Mouse (Mus musculus) left cerebral cortex, postnatal 14 days (tissue): ENCODE results near the gene Pdxdc1. TPM values are rescaled to one million over a fixed set of nuclear protein-coding genes. Genes with fewer than 3 reads are reported as not detected.
"Not testable (repeated sequence)": the region's sequence is repeated elsewhere in the genome, so short reads cannot be mapped to it uniquely, and the experiment has no call there.

Source experiments
- DNase-seq, 2 experiments: peaks; one replicate each; pipeline ENCODE4 v3.0.0; 2021 to 2022; ENCODE audit warnings: low spot score in 2 of 2, mixed read lengths in 1 of 2
- intact Hi-C: fragments of 180-260 bp; cut with DNase I; formaldehyde crosslinking; loops from one replicate; pipeline ENCODE4 v1.15.1; 2025
- total RNA-seq, 2 experiments: library from RNA; stranded (reverse); gene quantifications; 2 replicates each; pipeline ENCODE4 v1.2.3; 2021

Pdxdc1 gene
- total RNA-seq, 2 experiments from 2014 or later, result 72.2 to 73.0 TPM

- DNase-seq, result no peak
- intact Hi-C loops, result no loop called here
These were observed 7.2 kb downstream of the Pdxdc1 start for GRCm38 (mm10) chr16:13895740-13896139.

DNA sequence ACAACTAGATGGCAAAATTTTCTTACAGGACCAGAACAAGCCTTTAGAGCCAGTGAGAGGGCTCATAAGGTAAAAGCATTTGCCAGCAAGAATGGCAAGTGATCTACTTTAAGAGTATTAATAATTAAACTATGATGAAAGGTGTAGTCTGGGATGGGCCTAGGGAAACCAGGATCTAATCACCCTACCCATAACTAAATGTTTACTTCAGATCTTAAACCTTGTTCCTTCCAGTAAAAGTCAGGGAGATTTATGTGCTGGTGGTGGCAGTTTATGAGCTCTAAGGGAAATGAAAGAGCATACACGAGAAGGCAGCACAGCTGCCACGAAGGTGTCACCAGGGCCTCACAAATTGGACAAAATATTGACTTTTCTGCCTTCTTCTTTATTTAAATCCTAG is 8.8 kb downstream of the Pdxdc1 start:
- DNase-seq, result no peak
- intact Hi-C loops, result no loop called here

GRCm38 (mm10) chr16:13892850-13893249 is 10.1 kb downstream of the Pdxdc1 start:
- DNase-seq, result no peak
- intact Hi-C loops, result no loop called here

DNA sequence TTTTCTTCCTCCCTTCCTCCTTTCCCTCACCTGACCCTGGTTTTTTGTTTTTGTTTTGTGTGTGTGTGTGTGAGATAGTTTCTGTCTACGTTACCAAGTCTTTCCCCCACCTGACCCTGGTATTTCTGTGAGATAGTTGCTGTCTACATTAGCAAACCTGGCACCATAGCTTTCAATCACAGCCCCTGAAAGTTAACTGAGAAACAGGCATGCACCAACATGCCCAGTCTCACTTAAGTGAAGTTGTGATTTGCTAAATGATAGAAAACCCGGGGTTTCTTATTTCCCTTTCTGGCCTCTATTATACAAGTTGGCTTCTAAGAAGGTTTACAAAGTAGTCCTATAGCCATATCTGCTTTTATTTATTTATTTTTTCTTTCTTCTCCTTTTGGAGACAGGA is 12.5 kb downstream of the Pdxdc1 start:
- intact Hi-C loops, result no loop called here
- no peak for DNase-seq

DNA sequence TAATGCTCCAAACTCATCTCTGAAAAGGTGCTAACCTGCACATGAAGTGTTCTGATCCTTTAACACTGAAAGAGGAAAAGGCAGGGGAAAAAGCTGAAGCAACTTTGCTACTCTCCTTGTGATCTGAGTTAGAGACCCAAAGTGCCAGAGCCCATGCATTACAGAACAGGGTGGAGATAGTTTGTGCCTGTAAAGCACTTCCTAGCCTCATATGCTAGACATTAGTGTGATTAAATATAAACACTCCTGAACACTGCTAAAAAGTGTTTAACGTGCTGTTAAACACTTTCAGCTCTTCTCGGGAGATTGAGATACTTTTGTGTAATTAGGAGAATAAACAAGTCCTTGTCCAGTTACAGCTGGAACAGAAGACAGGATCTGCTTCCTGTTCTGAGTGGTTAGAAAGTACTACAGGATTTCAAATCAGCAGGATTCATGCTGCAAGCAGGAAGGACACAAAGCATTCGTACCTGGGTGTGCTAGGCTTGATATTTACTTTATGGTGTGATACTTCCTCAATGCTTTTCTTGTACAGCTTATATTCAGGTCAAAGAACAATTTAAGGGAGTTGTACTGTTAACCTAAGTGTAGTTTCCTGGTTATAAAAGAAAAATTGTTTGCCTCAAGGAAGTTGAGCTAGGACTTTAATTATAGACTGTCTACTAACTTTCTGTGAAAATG is 19.7 kb downstream of the Pdxdc1 start:
- intact Hi-C loops, result no loop called here
- no peak for DNase-seq

GRCm38 (mm10) chr16:13875483-13875882 is 27.4 kb downstream of the Pdxdc1 start:
- DNase-seq, result peak in 1 of 2 experiments; percentile 54
- intact Hi-C loops, result no loop called here

DNA sequence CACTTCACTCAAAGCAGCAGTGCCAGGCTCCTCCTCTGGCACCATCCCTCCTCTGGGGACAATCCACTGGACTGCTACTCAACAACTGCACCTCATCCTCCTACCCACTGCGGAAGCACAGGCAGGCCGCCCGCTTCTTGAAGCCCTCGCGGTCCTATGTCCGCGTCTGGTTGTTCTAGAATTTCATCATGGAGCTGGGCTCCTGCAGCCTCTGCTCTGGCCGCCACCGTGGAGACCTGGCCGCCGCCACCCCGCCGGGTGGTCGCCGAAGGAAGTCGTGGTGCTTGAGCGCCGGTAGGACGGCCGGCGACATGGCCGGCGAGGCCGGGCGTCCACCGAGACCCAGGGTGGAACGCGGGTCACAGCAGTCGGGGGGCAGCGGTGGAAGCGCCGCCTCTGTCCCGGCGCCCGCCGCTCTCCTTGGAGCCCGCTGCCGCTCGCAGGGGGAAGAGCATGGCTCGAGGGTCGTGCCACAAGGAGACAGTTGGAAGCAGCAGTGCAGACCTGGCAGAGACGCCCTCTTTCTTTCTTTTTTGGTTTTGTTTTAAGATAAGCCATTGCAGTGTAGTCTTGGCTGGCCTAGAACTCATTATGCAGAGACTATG is 34.9 kb downstream of the Pdxdc1 start:
- intact Hi-C loops, result no loop called here
- peak in 1 of 2 experiments; percentile 9 for DNase-seq

DNA sequence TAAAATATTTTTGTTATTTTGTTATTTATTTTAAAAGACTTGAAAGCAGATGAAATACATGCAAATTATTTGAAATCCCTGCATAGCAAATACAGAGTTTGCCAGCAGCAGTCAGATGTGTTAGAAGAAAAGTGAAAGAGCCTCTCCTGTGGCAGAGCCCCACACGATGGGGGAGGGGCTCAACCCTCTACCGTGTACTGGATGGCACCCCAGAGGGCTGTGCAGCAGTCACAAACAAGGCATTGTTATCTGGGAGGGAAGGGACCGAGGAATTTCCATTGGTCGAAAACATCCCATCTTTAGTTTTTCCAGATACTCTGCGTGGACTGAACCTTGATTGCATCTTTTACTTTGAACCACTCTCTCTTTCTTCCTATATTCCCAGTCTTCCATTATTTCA is 35.5 kb downstream of the Pdxdc1 start:
- DNase-seq, result peak; percentile 17 to 23
- intact Hi-C loops, result not testable (repeated sequence)

DNA sequence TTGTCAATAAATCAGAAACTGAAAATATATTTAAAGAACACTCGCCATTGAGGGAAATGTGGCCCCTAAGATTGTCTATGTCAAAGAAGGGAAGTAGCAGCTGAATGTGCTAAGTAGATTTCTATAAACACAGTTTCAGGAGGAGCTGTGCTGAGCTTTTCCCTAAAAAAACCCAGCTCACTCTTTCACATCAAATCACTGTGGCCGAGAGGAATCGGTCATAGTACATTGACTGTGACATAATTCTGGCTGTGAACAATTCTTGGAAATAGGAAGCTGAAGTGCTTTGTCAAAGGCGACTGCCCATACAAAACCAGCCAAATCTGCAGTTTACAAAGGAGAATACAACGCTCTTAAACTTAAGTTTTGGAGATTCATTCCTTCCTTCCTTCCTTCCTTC is 36.3 kb downstream of the Pdxdc1 start:
- intact Hi-C loops, result no loop called here
- no peak for DNase-seq

DNA sequence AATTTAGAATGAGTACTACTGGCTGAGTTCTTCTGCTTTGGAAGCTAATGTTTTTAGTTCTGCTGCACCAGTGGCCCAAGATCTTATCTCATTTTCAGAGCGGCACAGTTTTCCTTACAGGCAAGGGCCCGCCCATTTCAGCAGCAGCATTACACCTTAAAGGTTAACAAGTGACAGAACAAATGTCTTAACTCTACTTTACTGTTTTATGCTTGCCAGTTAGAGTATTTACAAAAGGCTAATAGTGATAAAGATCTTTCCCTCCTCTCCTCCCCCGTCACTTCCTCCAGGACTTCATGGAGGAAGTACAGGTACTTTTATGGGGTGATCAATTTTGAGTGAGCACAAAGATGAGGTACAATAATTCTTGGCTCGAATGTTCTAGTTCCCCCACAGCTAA is 36.9 kb downstream of the Pdxdc1 start:
- DNase-seq, result no peak
- intact Hi-C loops, result no loop called here

GRCm38 (mm10) chr16:13853886-13854285 is 49.0 kb downstream of the Pdxdc1 start:
- intact Hi-C loops, result no loop called here
- DNase-seq, result no peak

- no peak for DNase-seq
- intact Hi-C loops, result no loop called here
These were observed 51.5 kb downstream of the Pdxdc1 start for GRCm38 (mm10) chr16:13851446-13851845.

- no peak for DNase-seq
- intact Hi-C loops, result no loop called here
These were observed 54.6 kb downstream of the Pdxdc1 start for GRCm38 (mm10) chr16:13848310-13848709.

DNA sequence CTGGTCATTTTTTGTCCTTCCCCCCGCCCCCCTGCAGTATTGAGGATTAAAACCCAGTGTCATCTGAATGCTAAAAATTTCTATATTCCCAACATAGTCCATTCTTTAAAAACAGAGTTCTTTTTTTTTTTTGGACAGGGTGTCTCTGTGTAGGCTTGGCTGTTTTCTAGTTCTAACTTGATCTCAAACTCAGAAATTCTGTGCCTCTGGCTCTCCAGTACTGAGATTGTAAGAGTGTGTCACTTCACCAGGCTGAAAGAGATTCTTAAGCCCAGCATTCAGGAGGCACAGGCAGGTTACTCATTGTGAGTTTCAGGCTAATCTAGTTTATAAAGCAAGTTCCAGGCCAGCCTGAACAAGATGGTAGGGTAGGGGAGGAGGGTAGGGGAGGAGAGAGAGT is 56.3 kb downstream of the Pdxdc1 start:
- intact Hi-C loops, result no loop called here
- DNase-seq, result no peak

DNA sequence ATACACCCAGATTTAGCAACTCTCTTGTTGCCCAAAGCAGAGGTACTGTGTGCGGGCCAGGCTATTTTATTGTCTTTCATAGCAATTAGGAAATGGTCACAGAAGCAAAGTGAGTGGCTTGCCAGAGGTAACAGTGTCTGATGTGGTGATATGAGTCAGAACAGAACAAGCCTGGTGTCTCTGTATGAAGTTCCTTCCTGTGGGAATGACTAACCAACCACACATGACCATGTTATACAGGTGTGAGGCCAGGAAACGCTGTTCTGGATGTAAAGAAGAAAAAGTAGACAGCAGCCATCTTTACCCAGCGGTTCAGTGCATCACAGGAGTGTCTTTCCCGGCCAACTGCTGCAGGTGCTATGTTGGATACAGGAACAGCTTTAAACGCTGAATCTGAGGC is 57.9 kb downstream of the Pdxdc1 start:
- no peak for DNase-seq

DNA sequence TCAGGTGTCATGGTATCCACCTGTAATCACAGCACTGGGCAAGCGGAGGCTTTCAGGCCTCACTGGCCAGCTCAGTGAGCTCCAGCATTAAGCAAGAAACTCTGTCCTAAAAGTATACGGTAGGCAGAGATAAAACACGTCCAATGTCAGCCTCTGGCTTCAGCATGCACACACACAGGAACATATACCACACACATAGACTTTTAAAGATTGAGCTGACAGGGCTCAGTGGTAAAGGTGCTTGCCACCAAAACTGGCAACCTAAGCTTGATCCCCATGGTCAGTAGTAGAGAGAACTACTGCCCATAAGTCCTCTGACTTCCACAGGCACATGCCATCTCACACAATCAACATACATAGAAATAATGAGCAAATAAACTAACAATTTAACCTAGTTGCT is 62.0 kb downstream of the Pdxdc1 start:
- DNase-seq, result no peak
- intact Hi-C loops, result no loop called here

More for the DNA sequence above, 57.9 kb downstream of the Pdxdc1 start:
- intact Hi-C loops, result no loop called here

- intact Hi-C loops, result no loop called here
- no peak for DNase-seq
These were observed 62.9 kb downstream of the Pdxdc1 start for GRCm38 (mm10) chr16:13840056-13840455.

- no peak for DNase-seq
- intact Hi-C loops, result no loop called here
These were observed 68.5 kb downstream of the Pdxdc1 start for GRCm38 (mm10) chr16:13834382-13834781.

DNA sequence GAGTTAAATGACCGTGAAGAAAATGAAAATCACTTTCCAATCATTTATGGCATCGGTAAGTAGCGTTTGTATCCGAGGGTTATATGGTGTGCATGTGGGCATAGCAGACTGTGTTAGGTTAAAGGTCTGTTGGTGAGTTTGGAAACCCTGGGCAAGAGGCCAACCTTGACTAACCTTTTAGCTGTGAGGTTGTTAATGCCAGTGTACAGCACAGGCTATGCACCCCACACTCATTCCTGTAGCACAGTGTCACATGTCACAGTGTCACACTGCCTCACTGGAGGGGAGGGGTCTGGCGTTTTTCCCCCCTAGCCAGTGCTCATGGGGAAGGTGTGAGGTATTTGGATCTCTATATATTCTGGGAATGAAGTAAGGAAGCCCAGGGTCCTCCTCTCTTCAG is 71.3 kb downstream of the Pdxdc1 start:
- intact Hi-C loops, result no loop called here
- no peak for DNase-seq

- intact Hi-C loops, result no loop called here
These were observed 72.5 kb downstream of the Pdxdc1 start for GRCm38 (mm10) chr16:13830444-13830843.

DNA sequence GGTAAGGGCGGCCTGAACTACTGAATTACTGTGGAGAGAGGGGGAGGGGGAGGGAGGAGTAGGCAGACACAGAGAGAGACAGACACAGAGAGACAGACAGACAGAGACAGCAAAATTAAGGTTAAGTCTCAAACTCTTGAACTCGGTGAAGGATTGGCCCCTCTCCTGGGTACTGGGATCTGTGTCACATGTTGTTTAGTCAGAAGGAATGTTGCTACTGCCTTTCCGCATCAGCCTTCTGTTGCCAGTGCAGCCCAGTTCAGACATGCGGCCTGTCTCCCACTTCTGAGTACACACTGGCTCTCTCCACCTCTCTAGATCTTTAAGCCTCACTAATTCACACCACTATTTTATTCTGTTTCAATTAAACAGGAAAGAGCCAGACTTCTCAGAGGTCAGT is 76.4 kb downstream of the Pdxdc1 start:
- no peak for DNase-seq
- intact Hi-C loops, result no loop called here

More at GRCm38 (mm10) chr16:13830444-13830843, 72.5 kb downstream of the Pdxdc1 start:
- no peak for DNase-seq
